Mouse (Mus musculus): ENCODE results near the gene Tmem131l. TPM values are rescaled to one million over a fixed set of nuclear protein-coding genes. Genes with fewer than 3 reads are reported as not detected.

The Tmem131l gene
- polyA plus RNA-seq, 1 experiment from 2014 or later, result 22.4 TPM

DNA sequence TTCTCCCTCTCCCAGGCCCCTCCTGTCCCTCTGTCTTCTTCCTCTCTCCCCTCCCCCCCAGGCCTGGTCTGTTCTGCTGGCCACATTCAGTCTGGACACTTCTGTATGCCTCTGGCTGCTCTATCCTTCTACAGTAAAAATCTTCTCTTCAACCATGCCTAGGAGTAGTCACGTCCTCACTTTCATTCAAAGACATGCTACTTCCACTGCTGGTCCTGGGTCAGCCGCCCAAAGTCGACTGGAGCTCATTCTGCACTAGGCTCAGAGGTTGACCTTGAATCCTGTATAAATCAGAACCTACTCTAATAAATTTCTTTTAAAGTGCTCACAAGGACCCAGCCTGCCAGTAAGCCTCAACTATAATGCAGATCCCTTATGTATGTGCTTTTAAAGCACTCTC, 53.2 kb downstream of the Tmem131l start:
- H3K27me3 ChIP-seq (ENCODE audit: insufficient read depth, low read length), result no peaks in the 10 kb centered on the region
- H3K36me3 ChIP-seq (ENCODE audit: insufficient read depth, low read length), result no peaks in the 10 kb centered on the region
- 56% methylated on average over 3 of the region's 3 CpGs for WGBS
- no peak overlapping the region for H3K9ac ChIP-seq (ENCODE audit: low read depth, low read length)
- H3K9me3 ChIP-seq (replicated peaks; ENCODE audit: low read length), result no peaks in the 10 kb centered on the region
- no peak overlapping the region for H3K27ac ChIP-seq
- ATAC-seq (replicated peaks; ENCODE audit: low FRiP score, low read depth), result no peak
- H3K4me2 ChIP-seq (ENCODE audit: low read length), result no peak overlapping the region
- no peak for TF ChIP-seq CTCF (IDR thresholded peaks at IDR 0.05; ENCODE audit: low read depth)
- H3K4me1 ChIP-seq (replicated peaks; ENCODE audit: insufficient read depth, low read length), result no peaks in the 10 kb centered on the region
- H3K4me3 ChIP-seq (replicated peaks; ENCODE audit: low read depth, low read length), result no peak overlapping the region
- DNase-seq (ENCODE audit: low spot score), result no peak

DNA sequence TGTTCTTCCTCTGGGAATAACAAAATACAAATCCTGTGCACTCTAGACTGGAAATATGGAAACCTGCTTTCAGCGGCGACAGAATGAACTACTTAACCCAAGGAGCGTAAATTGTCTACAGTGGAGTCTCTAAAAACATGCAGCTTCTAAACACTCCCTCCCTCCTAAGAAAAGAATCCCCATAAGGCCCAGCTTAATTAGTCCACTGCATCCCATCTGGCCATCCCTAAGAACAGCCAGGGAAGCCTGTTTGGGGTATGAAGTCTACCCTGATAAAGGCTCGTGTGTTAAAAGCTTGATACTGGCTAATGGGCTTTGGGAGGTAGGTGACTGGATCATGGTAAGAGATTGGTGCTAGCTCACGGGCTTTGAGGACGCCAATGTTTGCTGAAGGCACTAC, 54.5 kb downstream of the Tmem131l start:
- 62% methylated on average over 6 of the region's 6 CpGs for WGBS
- Histone ChIP-seq H3K9me3 (replicated peaks; ENCODE audit: low read length) (no peaks in the 10 kb centered on the region), H3K4me2 (ENCODE audit: low read length) (no peak overlapping the region), H3K4me1 (replicated peaks; ENCODE audit: insufficient read depth, low read length) (no peaks in the 10 kb centered on the region), H3K36me3 (ENCODE audit: insufficient read depth, low read length) (no peaks in the 10 kb centered on the region), H3K9ac (ENCODE audit: low read depth, low read length) (no peak overlapping the region), H3K27me3 (ENCODE audit: insufficient read depth, low read length) (no peaks in the 10 kb centered on the region), H3K27ac (no peak overlapping the region), H3K4me3 (replicated peaks; ENCODE audit: low read depth, low read length) (no peak overlapping the region)
- no peak for TF ChIP-seq CTCF (IDR thresholded peaks at IDR 0.05; ENCODE audit: low read depth)
- ATAC-seq (replicated peaks; ENCODE audit: low FRiP score, low read depth), result no peak
- DNase-seq (ENCODE audit: low spot score), result peak; percentile 66

DNA sequence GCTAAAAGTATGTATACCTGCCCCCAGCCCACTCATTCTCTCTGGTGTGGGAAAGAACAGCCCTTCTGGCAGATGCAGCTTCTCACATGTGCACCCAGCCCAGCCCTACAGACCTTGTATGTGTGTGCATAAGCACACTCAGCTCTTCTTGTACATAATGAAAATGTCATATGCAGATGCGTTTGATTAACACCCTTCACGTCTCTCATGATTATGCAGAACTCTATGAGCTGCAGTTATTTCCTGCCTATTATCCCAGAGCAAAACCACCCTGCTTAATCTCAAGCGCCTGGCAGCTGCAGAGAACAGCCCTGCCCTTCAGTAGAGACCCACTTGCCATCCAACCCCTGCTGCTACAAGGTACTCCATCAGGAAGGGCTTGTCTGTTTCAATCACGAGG, 55.6 kb downstream of the Tmem131l start:
- DNase-seq (ENCODE audit: low spot score) (no peak), ATAC-seq (replicated peaks; ENCODE audit: low FRiP score, low read depth) (no peak)
- no peaks in the 10 kb centered on the region for H3K9me3 ChIP-seq (replicated peaks; ENCODE audit: low read length)
- no peak overlapping the region for H3K4me2 ChIP-seq (ENCODE audit: low read length)
- TF ChIP-seq CTCF (IDR thresholded peaks at IDR 0.05; ENCODE audit: low read depth), result no peak
- H3K4me3 ChIP-seq (replicated peaks; ENCODE audit: low read depth, low read length), result no peak overlapping the region
- H3K9ac ChIP-seq (ENCODE audit: low read depth, low read length), result no peak overlapping the region
- no peaks in the 10 kb centered on the region for H3K4me1 ChIP-seq (replicated peaks; ENCODE audit: insufficient read depth, low read length)
- no peak overlapping the region for H3K27ac ChIP-seq
- no peaks in the 10 kb centered on the region for H3K27me3 ChIP-seq (ENCODE audit: insufficient read depth, low read length)
- no peaks in the 10 kb centered on the region for H3K36me3 ChIP-seq (ENCODE audit: insufficient read depth, low read length)
- WGBS, result 79% methylated on average over 4 of the region's 4 CpGs

DNA sequence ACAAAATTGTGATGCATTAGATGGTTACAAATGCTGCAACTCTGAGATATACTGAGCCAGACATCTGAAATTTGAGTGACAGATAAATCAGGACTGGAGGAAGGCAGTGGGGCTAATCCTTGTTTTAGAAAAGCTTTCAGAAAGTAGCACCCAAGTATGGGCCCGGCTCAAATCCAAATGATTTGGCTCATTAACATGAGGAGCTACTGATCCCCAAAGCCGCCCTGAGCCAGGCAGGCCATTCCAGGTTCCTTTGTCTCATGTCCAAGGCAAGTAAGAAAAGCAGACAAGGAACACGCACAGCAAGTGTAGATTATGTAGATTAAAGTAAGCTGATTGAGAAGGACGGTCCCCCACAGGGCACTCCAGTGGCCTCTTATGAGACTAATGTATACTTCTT, 57.2 kb downstream of the Tmem131l start:
- DNase-seq (ENCODE audit: low spot score), result no peak
- TF ChIP-seq CTCF (IDR thresholded peaks at IDR 0.05; ENCODE audit: low read depth), result no peak
- H3K4me1 ChIP-seq (replicated peaks; ENCODE audit: insufficient read depth, low read length), result peaks cover 5% of the 10 kb centered on the region; the same call in 1 of the 2 replicates
- H3K4me3 ChIP-seq (replicated peaks; ENCODE audit: low read depth, low read length), result no peak overlapping the region
- 80% methylated on average over 4 of the region's 4 CpGs for WGBS
- no peaks in the 10 kb centered on the region for H3K36me3 ChIP-seq (ENCODE audit: insufficient read depth, low read length)
- H3K4me2 ChIP-seq (ENCODE audit: low read length), result no peak overlapping the region
- no peak overlapping the region for H3K9ac ChIP-seq (ENCODE audit: low read depth, low read length)
- no peak for ATAC-seq (replicated peaks; ENCODE audit: low FRiP score, low read depth)
- H3K27me3 ChIP-seq (ENCODE audit: insufficient read depth, low read length), result no peaks in the 10 kb centered on the region
- H3K27ac ChIP-seq, result no peak overlapping the region
- H3K9me3 ChIP-seq (replicated peaks; ENCODE audit: low read length), result no peaks in the 10 kb centered on the region

DNA sequence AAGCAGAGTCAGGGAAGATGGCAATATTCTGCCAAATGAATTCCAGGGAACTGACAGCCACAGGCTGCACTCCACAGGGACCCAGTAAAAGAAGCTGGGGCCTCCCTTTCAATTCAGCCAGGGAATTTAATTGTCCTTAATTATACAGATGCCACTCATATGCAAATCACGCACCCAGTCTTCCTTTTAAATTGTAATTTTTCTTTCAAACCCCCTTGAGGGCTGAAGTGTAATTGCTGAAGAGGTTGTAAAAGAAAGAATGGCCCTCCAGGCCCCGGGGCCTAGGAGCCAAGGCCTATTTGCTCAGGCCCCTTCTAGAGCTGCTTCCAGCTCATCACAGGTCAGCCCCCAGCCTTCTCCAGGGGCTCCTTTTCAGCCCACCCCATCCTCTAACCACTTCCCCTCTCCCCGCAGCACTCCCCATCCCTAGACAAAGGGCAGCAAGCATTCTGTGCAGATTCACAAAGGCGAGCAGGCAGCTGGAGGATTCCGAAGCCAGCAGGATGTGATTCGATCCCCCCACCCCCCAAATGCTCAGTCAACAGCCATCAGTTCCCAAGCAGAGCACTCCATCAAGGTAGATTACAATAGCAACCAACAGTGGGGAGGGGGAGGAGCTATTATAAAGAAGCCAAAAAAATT, 59.6 kb downstream of the Tmem131l start:
- H3K27ac ChIP-seq, result no peak overlapping the region
- no peak for ATAC-seq (replicated peaks; ENCODE audit: low FRiP score, low read depth)
- no peak overlapping the region for H3K4me3 ChIP-seq (replicated peaks; ENCODE audit: low read depth, low read length)
- WGBS, result 37% methylated on average over 6 of the region's 6 CpGs
- H3K36me3 ChIP-seq (ENCODE audit: insufficient read depth, low read length), result no peaks in the 10 kb centered on the region
- H3K9me3 ChIP-seq (replicated peaks; ENCODE audit: low read length), result no peaks in the 10 kb centered on the region
- no peak for DNase-seq (ENCODE audit: low spot score)
- no peaks in the 10 kb centered on the region for H3K27me3 ChIP-seq (ENCODE audit: insufficient read depth, low read length)
- H3K9ac ChIP-seq (ENCODE audit: low read depth, low read length), result no peak overlapping the region
- H3K4me1 ChIP-seq (replicated peaks; ENCODE audit: insufficient read depth, low read length), result peaks cover 5% of the 10 kb centered on the region; the same call in 1 of the 2 replicates
- H3K4me2 ChIP-seq (ENCODE audit: low read length), result no peak overlapping the region
- TF ChIP-seq CTCF (IDR thresholded peaks at IDR 0.05; ENCODE audit: low read depth), result no peak

DNA sequence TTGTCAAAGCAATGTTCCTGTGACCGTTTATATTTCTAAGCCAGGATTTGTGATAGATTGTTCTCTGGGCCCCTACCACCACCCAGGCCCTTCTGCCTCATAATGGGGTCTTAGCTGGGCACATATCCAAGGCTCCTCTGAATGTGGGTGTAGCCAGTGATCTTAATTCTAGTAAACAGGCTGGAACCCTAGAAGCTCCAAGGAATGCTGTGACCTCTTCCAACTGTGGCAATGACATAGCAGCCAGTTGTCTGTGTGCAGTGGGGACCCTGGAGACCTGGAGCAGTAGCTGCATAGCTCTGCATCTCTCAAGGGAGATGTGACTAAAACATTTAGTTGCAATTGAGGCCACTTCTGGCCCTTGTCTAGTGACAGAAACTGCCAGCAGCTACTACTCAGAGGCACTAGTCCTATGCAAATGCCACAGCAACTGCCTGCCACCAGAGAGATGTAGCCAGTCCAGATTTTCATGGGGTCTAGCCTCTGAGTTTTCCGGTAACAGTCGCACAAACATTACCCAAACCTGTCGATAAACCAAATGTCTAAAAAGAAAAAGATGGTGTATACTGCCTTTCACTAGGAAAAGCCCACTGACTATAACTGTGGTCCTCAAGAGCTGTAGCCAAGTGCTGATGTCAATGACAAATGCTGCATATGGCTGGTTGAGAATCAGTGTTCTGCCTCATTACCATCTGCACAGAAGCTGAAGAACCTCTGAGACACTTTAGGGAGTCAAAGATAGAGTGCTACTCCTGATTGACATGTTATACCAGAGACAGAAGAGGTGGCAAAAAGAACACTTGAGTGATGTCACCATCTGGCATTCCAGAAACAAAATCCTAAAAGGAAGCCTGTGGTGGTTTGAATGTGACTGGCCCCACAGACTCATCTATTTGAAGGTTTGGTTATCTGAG, 61.2 kb downstream of the Tmem131l start:
- no peak overlapping the region for H3K4me3 ChIP-seq (replicated peaks; ENCODE audit: low read depth, low read length)
- H3K36me3 ChIP-seq (ENCODE audit: insufficient read depth, low read length), result no peaks in the 10 kb centered on the region
- H3K9ac ChIP-seq (ENCODE audit: low read depth, low read length), result no peak overlapping the region
- no peak overlapping the region for H3K4me2 ChIP-seq (ENCODE audit: low read length)
- ATAC-seq (replicated peaks; ENCODE audit: low FRiP score, low read depth), result no peak
- no peak overlapping the region for H3K27ac ChIP-seq
- WGBS, result 82% methylated on average over 4 of the region's 4 CpGs
- H3K27me3 ChIP-seq (ENCODE audit: insufficient read depth, low read length), result no peaks in the 10 kb centered on the region
- no peaks in the 10 kb centered on the region for H3K9me3 ChIP-seq (replicated peaks; ENCODE audit: low read length)
- no peak for DNase-seq (ENCODE audit: low spot score)
- peaks cover 5% of the 10 kb centered on the region; the same call in 1 of the 2 replicates for H3K4me1 ChIP-seq (replicated peaks; ENCODE audit: insufficient read depth, low read length)
- TF ChIP-seq CTCF (IDR thresholded peaks at IDR 0.05; ENCODE audit: low read depth), result no peak
